Mouse (Mus musculus): ENCODE measurements around the gene Slc27a1. TPM values are rescaled to one million over a fixed set of nuclear protein-coding genes. Genes with fewer than 3 reads are reported as not detected.

The Slc27a1 gene
- polyA plus RNA-seq, 1 experiment, result 16.4 TPM

DNA sequence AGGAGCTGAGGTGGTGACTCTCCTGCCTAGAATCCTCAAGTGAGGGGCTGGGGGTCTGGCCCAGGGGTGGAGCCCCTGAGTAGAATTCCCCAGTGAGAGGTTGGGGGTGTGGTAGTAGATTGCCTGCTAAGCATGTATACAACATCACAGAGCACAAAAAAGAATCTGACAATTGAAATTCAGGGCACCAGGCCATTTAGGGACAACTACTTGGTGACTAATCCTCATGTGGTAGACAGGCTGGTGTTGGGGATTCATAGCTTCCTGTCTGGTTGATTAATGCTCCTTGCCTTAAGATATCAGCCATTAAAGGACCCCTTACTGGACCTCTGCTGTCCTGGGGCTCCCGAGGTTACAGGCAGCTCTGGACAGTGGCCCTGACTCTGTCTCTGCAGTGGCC, 10.3 kb downstream of the Slc27a1 start:
- H3K4me3 ChIP-seq (replicated peaks), result peak overlapping the region; percentile 75
- peaks cover 80% of the 10 kb centered on the region for H3K4me1 ChIP-seq
- TF ChIP-seq FLI1 (IDR thresholded peaks at IDR 0.05; ENCODE audit: low read length) (no peak), GATA1 (IDR thresholded peaks at IDR 0.05; ENCODE audit: borderline replicate concordance, low read length) (no peak)
- H3K9me3 ChIP-seq, result no peaks in the 10 kb centered on the region
- H3K36me3 ChIP-seq (replicated peaks; ENCODE audit: low read length), result peaks cover 12% of the 10 kb centered on the region
- H3K27me3 ChIP-seq (replicated peaks), result peaks cover 3% of the 10 kb centered on the region

GRCm38 (mm10) chr8:71579476-71579875, 10.8 kb downstream of the Slc27a1 start:
- H3K9me3 ChIP-seq, result no peaks in the 10 kb centered on the region
- peaks cover 78% of the 10 kb centered on the region for H3K4me1 ChIP-seq
- TF ChIP-seq GATA1 (IDR thresholded peaks at IDR 0.05; ENCODE audit: borderline replicate concordance, low read length), result no peak
- TF ChIP-seq FLI1 (IDR thresholded peaks at IDR 0.05; ENCODE audit: low read length), result no peak
- peak overlapping the region; percentile 75 for H3K4me3 ChIP-seq (replicated peaks)
- peaks cover 15% of the 10 kb centered on the region for H3K36me3 ChIP-seq (replicated peaks; ENCODE audit: low read length)
- H3K27me3 ChIP-seq (replicated peaks), result peaks cover 5% of the 10 kb centered on the region

GRCm38 (mm10) chr8:71580201-71580600, 11.5 kb downstream of the Slc27a1 start:
- peaks cover 9% of the 10 kb centered on the region for H3K27me3 ChIP-seq (replicated peaks)
- peak overlapping the region; percentile 75 for H3K4me3 ChIP-seq (replicated peaks)
- no peaks in the 10 kb centered on the region for H3K9me3 ChIP-seq
- peaks cover 71% of the 10 kb centered on the region for H3K4me1 ChIP-seq
- peaks cover 22% of the 10 kb centered on the region for H3K36me3 ChIP-seq (replicated peaks; ENCODE audit: low read length)
- TF ChIP-seq FLI1 (IDR thresholded peaks at IDR 0.05; ENCODE audit: low read length), result no peak
- no peak for TF ChIP-seq GATA1 (IDR thresholded peaks at IDR 0.05; ENCODE audit: borderline replicate concordance, low read length)

- Histone ChIP-seq H3K36me3 (replicated peaks; ENCODE audit: low read length) (peaks cover 36% of the 10 kb centered on the region), H3K4me1 (peaks cover 41% of the 10 kb centered on the region), H3K27me3 (replicated peaks) (peaks cover 9% of the 10 kb centered on the region), H3K4me3 (replicated peaks) (no peak overlapping the region), H3K9me3 (no peaks in the 10 kb centered on the region)
- no peak for TF ChIP-seq FLI1 (IDR thresholded peaks at IDR 0.05; ENCODE audit: low read length)
- TF ChIP-seq GATA1 (IDR thresholded peaks at IDR 0.05; ENCODE audit: borderline replicate concordance, low read length), result no peak
Observed at GRCm38 (mm10) chr8:71586891-71587290, 18.2 kb downstream of the Slc27a1 start.

DNA sequence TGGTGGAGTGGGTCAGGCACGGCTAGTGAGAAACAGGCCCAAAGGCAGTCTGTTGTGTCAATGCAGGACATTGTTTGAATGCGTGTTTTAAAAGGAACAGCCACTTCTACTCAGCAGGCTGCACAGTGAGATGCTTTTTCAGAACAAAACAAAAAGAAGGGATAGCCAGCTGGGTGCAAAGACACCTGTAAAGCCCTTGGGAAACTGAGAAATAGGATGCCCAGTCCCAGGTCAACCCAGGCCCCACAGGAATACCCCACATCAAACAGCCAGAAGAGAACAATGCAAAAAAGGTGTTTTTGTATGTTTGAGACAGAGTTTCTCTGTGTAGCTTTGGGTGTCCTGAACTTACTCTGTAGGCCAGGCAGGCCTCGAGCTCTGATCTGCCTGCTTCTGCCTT, 20.1 kb downstream of the Slc27a1 start:
- Histone ChIP-seq H3K36me3 (replicated peaks; ENCODE audit: low read length) (peaks cover 40% of the 10 kb centered on the region), H3K9me3 (no peaks in the 10 kb centered on the region), H3K4me1 (peaks cover 42% of the 10 kb centered on the region), H3K27me3 (replicated peaks) (peaks cover 8% of the 10 kb centered on the region), H3K4me3 (replicated peaks) (peak overlapping the region; percentile 60)
- TF ChIP-seq GATA1 (IDR thresholded peaks at IDR 0.05; ENCODE audit: borderline replicate concordance, low read length), result no peak
- no peak for TF ChIP-seq FLI1 (IDR thresholded peaks at IDR 0.05; ENCODE audit: low read length)

DNA sequence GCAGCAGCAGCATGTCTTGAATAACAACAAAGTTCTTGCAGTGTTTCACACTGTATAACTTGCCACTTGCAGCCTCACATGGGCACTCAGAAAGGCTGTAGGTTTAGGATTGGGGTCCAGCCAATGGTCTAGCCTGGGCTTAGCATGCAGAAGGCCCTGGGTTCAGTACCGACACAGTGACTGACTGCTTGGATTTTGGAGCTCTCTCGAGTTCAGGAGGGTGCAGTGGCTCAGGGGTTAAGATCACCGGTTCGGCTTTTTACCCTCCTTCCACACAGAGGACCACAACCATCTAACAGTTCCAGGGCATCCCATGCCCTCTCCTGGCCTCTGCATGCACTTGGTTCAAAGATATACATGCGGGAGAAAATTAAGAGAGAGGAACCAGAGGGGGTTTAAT, 22.3 kb downstream of the Slc27a1 start:
- H3K4me3 ChIP-seq (replicated peaks), result peak overlapping the region; percentile 99
- H3K27me3 ChIP-seq (replicated peaks), result no peaks in the 10 kb centered on the region
- H3K4me1 ChIP-seq, result peaks cover 57% of the 10 kb centered on the region
- H3K36me3 ChIP-seq (replicated peaks; ENCODE audit: low read length), result peaks cover 42% of the 10 kb centered on the region
- no peaks in the 10 kb centered on the region for H3K9me3 ChIP-seq
- no peak for TF ChIP-seq FLI1 (IDR thresholded peaks at IDR 0.05; ENCODE audit: low read length)
- no peak for TF ChIP-seq GATA1 (IDR thresholded peaks at IDR 0.05; ENCODE audit: borderline replicate concordance, low read length)

DNA sequence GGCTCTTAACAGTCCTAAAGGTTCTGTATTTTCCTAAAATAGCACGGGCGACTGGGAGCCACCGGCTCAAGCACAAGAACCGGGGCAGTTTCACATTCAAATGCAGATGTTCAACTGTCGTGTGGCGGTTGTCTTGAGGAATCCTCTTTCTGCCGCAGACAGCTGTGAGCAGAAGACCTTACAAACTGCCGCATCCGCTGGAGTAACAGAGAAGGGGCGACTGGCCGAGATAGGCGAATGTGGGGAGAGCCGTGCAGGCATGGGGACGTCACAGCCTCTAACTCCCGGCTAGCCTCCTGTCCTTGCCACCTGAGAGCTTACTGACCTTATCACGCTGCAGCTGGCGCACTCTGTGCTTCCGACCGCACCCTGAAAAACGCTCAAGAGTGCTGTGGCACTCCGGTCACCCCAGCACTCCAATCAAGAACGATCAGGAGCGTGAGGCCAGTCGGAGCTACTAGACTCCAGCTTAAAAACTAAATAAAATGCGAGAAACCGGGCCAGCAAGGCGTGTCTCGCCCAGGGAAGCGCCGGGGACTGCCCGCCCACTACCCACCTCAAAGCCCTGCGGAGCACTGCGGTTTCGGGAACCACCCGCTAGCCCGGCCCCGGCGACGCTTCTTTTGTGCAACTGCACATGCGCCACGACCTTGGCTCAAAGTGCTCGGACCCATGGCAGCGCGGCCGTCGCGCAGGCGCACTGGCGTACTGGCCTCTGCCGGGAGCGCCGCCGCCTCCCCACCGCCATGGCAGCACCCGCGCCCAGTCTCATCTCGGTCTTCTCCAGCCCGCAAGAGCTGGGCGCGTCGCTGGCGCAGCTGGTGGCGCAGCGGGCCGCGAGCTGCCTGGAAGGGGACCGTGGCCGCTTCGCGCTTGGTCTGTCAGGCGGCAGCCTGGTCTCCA, 23.0 kb downstream of the Slc27a1 start, which contains the start of gene Pgls:
Pgls (plus strand) TSS at position 706 of the 903 bp plus-strand sequence.
- H3K4me3 ChIP-seq (replicated peaks), result peak within 1 kb of the TSS; percentile 99
- TF ChIP-seq FLI1 (IDR thresholded peaks at IDR 0.05; ENCODE audit: low read length) (no peak), GATA1 (IDR thresholded peaks at IDR 0.05; ENCODE audit: borderline replicate concordance, low read length) (no peak)
- peaks cover 45% of the 10 kb centered on the region for H3K36me3 ChIP-seq (replicated peaks; ENCODE audit: low read length)
- no peaks in the 10 kb centered on the region for H3K9me3 ChIP-seq
- no peaks in the 10 kb centered on the region for H3K27me3 ChIP-seq (replicated peaks)
- H3K4me1 ChIP-seq, result peaks cover 64% of the 10 kb centered on the region

- Histone ChIP-seq H3K36me3 (replicated peaks; ENCODE audit: low read length) (peaks cover 48% of the 10 kb centered on the region), H3K27me3 (replicated peaks) (no peaks in the 10 kb centered on the region), H3K9me3 (no peaks in the 10 kb centered on the region), H3K4me3 (replicated peaks) (peak overlapping the region; percentile 99), H3K4me1 (peaks cover 69% of the 10 kb centered on the region)
- TF ChIP-seq GATA1 (IDR thresholded peaks at IDR 0.05; ENCODE audit: borderline replicate concordance, low read length) (no peak), FLI1 (IDR thresholded peaks at IDR 0.05; ENCODE audit: low read length) (no peak)
Observed at GRCm38 (mm10) chr8:71592374-71593170, 23.9 kb downstream of the Slc27a1 start.

- TF ChIP-seq GATA1 (IDR thresholded peaks at IDR 0.05; ENCODE audit: borderline replicate concordance, low read length) (no peak), FLI1 (IDR thresholded peaks at IDR 0.05; ENCODE audit: low read length) (no peak)
- Histone ChIP-seq H3K27me3 (replicated peaks) (no peaks in the 10 kb centered on the region), H3K36me3 (replicated peaks; ENCODE audit: low read length) (peaks cover 50% of the 10 kb centered on the region), H3K4me3 (replicated peaks) (peak overlapping the region; percentile 99), H3K9me3 (no peaks in the 10 kb centered on the region), H3K4me1 (peaks cover 65% of the 10 kb centered on the region)
Observed at GRCm38 (mm10) chr8:71593556-71594323, 25.1 kb downstream of the Slc27a1 start.

Data from megakaryocyte, embryonic 14.5 days (primary cell).